Mouse (Mus musculus) limb, embryonic 13.5 days (tissue): Measurements from ENCODE around the gene Ccdc54. TPM values are rescaled to one million over a fixed set of nuclear protein-coding genes. Genes with fewer than 3 reads are reported as not detected.

Source experiments
- ATAC-seq: fragments of 200-750 bp; cut with Nextera tagmentation; 2 replicates; pipeline ENCODE4 v1.8.0; 2017; ENCODE audit warnings: low read depth, moderate number of reproducible peaks, moderate TSS enrichment; ENCODE audit not compliant: low FRiP score
- H3K27ac ChIP-seq: fragments of 300-500 bp; sonication (generic); 2 replicates; pipeline ENCODE4 v1.5.1; 2015; ENCODE audit warnings: inconsistent platforms, mild to moderate bottlenecking, moderate library complexity
- H3K27me3 ChIP-seq: fragments of 300-500 bp; sonication (generic); 2 replicates; pipeline ENCODE4 v1.6.1; 2015; ENCODE audit warnings: mild to moderate bottlenecking, inconsistent platforms
- H3K36me3 ChIP-seq: fragments of 300-500 bp; sonication (generic); 2 replicates; pipeline ENCODE4 v1.6.1; 2015; ENCODE audit warnings: inconsistent platforms, mild to moderate bottlenecking, moderate library complexity
- H3K4me1 ChIP-seq: fragments of 300-500 bp; sonication (generic); 2 replicates; pipeline ENCODE4 v1.6.1; 2015; ENCODE audit warnings: inconsistent platforms
- H3K4me2 ChIP-seq: fragments of 300-500 bp; sonication (generic); replicated peaks from 2 replicates; pipeline ENCODE4 v1.6.1; 2015; ENCODE audit warnings: inconsistent platforms, mild to moderate bottlenecking, moderate library complexity
- H3K4me3 ChIP-seq: fragments of 300-500 bp; sonication (generic); 2 replicates; pipeline ENCODE4 v1.5.1; 2015; ENCODE audit warnings: moderate library complexity, mild to moderate bottlenecking, inconsistent platforms
- H3K9ac ChIP-seq: fragments of 300-500 bp; sonication (generic); 2 replicates; pipeline ENCODE4 v1.6.1; 2015; ENCODE audit warnings: mild to moderate bottlenecking, inconsistent platforms
- H3K9me3 ChIP-seq: fragments of 300-500 bp; sonication (generic); 2 replicates; pipeline ENCODE4 v1.6.1; 2016; ENCODE audit warnings: inconsistent platforms
- WGBS: fragments of 180-500 bp; shearing (Covaris S2); methylation state at CpG from one replicate; pipeline ENCODE4 v1.1.7; 2015; 5-methylcytosine and 5-hydroxymethylcytosine counted together
- polyA plus RNA-seq: library from polyadenylated mRNA; unstranded; fragments of >200 nt; fragmentation: Nextera tagmentation; extraction: Ambion mirVana; gene quantifications from 2 replicates; pipeline ENCODE4 v1.2.1, GENCODE M21; 2015

The Ccdc54 gene
- not detected in 2 replicates for polyA plus RNA-seq

DNA sequence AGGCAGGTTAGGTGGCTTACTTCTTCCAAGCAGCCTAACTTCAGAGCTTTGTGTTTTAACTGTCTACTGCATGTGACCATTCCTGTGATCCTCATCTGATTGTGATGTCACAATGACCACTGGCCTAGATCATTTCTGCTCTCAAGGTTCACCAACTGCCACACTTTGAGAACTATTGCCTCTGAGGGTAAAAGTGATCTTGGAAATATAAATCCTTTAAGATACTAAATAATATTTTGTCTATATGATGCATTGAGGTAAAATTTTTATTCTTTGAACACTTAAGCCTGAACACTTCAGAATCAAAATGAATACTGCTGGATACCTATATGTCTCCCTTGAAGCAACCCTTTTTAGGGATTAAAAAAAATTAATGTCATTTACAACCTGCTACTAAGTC is at the start of gene Ccdc54:
Gene Ccdc54, minus strand, starts transcription at position 101 of the 400 bp plus-strand sequence.
- Histone ChIP-seq H3K9me3 (no peaks in the 10 kb centered on the region), H3K9ac (no peak within 1 kb of the TSS), H3K4me2 (no peak within 1 kb of the TSS), H3K4me1 (no peaks in the 10 kb centered on the region), H3K27me3 (0 out of 2 replicates have a peak, but pooled peaks cover 2% of the 10 kb centered on the region), H3K36me3 (no peaks in the 10 kb centered on the region), H3K27ac (no peak within 1 kb of the TSS), H3K4me3 (no peak within 1 kb of the TSS)
- ATAC-seq: no peak

DNA sequence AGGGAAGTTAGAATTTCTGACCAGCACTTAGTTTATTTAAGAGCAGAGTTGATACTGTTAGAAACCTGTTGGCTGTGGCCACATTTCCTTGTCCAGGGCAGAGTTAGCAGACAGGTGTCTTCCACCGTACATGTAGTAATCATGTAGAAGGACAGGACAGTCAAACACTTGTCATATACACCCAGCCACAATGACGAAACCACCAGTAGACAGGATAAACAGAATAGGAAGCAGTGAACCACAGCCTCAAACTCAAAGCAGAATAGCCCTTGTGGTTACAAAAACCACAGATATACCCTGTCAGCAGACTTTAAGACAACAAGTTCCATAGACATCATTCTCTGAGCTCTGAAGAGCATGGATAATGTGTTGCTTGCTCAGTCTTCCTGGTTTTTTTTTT is 41.6 kb upstream of the Ccdc54 start:
- H3K27me3 ChIP-seq: no peaks in the 10 kb centered on the region
- 90% methylated on average over 2 of the region's 2 CpGs for WGBS
- H3K9me3 ChIP-seq: no peaks in the 10 kb centered on the region
- H3K9ac ChIP-seq: no peak overlapping the region
- no peak for ATAC-seq
- no peak overlapping the region for H3K4me2 ChIP-seq
- no peaks in the 10 kb centered on the region for H3K36me3 ChIP-seq
- no peak overlapping the region for H3K4me3 ChIP-seq
- H3K27ac ChIP-seq: no peak overlapping the region
- H3K4me1 ChIP-seq: peaks cover 13% of the 10 kb centered on the region; the same call in 1 of the 2 replicates

DNA sequence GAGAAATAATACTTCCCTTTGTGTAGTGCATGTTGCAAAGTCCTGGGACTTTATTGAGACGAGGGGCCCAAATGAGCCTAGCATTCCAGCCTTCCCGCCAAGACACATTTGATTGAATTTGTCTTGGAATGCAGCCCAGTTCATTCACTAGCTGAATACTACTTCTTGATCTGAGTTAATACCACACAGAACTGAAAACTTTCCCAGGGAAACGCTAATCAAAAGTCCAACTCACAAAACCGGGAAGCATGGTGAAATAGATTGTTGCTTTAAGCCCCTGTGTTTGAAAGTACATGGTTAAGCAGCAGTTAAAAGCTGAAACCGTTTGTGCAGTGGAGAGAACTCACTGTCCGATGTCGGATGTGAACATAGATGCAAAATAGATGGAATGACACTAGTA is 24.6 kb upstream of the Ccdc54 start:
- Histone ChIP-seq H3K9ac (no peak overlapping the region), H3K36me3 (no peaks in the 10 kb centered on the region), H3K27me3 (no peaks in the 10 kb centered on the region), H3K4me1 (no peaks in the 10 kb centered on the region), H3K4me2 (0 out of 2 replicates have a peak overlapping the region, but pooled peaks have one; percentile 14), H3K4me3 (no peak overlapping the region), H3K9me3 (no peaks in the 10 kb centered on the region), H3K27ac (no peak overlapping the region; the same call in 1 of the 2 replicates)
- peak; percentile 87 for ATAC-seq
- 39% methylated on average over 7 of the region's 7 CpGs for WGBS

DNA sequence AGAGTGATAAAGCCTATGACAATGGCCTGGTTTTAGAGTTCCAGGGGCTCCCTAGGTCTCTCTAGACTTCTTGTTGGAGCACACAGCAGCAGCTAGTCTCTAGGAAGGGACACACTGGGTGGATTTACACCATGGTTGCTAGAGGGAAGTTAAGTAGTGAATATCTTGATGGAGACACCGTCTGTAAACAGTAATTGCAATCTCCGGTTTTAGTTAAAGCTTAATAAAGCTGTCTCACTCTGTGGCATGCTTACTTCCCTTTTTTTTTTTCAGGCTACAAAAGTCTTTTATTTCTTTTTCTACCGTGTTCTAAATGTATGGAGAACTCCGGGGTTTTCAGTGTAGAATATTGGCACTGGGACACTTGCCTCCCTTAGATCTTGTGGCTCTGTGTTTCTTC is 22.0 kb upstream of the Ccdc54 start:
- no peak overlapping the region for H3K9ac ChIP-seq
- no peaks in the 10 kb centered on the region for H3K9me3 ChIP-seq
- H3K27ac ChIP-seq: no peak overlapping the region
- no peak overlapping the region for H3K4me2 ChIP-seq
- 42% methylated on average over 4 of the region's 4 CpGs for WGBS
- H3K4me1 ChIP-seq: no peaks in the 10 kb centered on the region
- no peaks in the 10 kb centered on the region for H3K36me3 ChIP-seq
- no peak for ATAC-seq
- H3K4me3 ChIP-seq: no peak overlapping the region
- H3K27me3 ChIP-seq: no peaks in the 10 kb centered on the region

DNA sequence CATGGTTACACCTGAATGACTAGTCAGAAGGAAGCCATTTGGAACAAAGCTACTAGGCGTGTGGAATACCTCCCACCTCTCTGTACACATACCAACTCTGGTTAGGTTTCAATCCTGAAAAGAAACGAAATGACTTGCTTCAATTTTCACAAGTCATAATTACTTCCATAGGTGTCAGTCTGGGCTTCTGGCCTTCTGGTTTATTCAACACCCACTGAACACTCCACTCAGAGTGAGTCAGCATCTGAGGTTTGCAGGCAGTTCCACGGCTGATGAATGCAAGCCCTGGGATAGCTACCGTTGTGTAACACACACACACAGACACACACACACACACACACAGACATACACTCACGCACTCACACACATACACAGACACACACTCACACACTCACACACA is 19.6 kb upstream of the Ccdc54 start:
- no peak for ATAC-seq
- H3K27ac ChIP-seq: no peak overlapping the region
- no peak overlapping the region for H3K4me2 ChIP-seq
- no peaks in the 10 kb centered on the region for H3K9me3 ChIP-seq
- no peaks in the 10 kb centered on the region for H3K27me3 ChIP-seq
- H3K4me1 ChIP-seq: no peaks in the 10 kb centered on the region
- H3K9ac ChIP-seq: no peak overlapping the region
- H3K4me3 ChIP-seq: no peak overlapping the region
- 63% methylated on average over 5 of the region's 5 CpGs for WGBS
- H3K36me3 ChIP-seq: no peaks in the 10 kb centered on the region

DNA sequence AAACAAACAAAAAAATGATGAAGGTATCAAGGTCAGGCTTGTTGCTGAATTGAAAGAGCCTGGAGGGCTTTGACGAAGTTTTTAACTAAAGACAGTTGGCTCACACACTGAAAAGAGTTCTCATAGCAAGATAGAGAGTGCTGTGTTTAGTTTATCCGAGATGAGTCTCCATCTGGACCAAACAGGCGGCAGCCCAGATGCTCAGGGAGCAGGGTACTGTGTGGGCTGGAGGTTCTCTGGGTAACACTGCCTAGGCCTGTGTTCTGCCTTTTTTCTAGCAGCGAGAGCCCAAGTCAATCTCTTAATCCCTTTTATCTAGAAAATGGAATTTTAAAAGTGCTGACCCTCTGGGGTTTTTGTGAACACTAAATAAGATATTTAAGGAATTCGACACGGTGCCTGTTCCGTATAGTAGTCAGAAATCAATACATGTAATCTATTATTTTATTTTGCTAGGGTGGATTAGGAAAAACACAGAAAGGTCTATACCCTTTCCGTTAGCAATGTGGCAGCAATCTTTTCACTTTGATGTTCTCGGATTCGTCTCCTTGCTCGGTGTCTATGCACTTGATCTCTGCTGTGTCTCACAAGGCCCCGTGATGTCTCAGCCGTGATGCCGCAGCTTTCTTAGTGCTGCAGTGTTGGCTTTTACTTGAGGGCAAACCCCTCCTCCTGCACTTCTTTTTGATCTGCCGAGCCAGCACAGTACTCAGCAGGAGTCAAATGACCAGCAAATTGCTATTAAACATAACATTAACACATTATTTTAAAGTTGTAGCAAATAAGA is 17.0 kb upstream of the Ccdc54 start:
- no peak overlapping the region for H3K4me2 ChIP-seq
- H3K9me3 ChIP-seq: no peaks in the 10 kb centered on the region
- no peaks in the 10 kb centered on the region for H3K36me3 ChIP-seq
- H3K4me3 ChIP-seq: no peak overlapping the region
- no peak overlapping the region for H3K27ac ChIP-seq
- peaks cover 4% of the 10 kb centered on the region; the same call in 1 of the 2 replicates for H3K27me3 ChIP-seq
- 41% methylated on average over 15 of the region's 15 CpGs for WGBS
- ATAC-seq: no peak
- no peaks in the 10 kb centered on the region for H3K4me1 ChIP-seq
- H3K9ac ChIP-seq: no peak overlapping the region

DNA sequence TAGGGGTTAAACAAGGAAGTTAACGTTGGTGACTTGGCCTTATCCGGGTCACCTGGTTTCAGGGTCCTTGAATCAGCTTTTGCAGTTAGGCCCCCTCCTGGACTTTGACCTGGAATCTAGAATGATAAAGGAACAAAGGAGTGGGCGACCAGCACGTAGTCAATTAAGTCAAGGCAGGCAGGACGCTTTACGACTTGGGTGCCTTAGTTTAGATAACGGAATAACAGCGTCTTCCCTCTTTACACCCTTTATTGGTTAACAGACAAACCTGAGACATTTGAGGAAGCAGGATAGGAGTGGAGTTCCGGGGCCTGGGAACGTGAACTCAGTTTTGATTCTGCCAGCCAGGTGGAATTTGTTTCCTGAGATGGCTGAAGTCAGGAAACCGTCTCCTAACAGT is 13.9 kb upstream of the Ccdc54 start:
- Histone ChIP-seq H3K27me3 (peaks cover 4% of the 10 kb centered on the region; the same call in 1 of the 2 replicates), H3K9me3 (no peaks in the 10 kb centered on the region), H3K4me1 (no peaks in the 10 kb centered on the region), H3K4me2 (no peak overlapping the region), H3K9ac (no peak overlapping the region), H3K4me3 (no peak overlapping the region), H3K27ac (no peak overlapping the region), H3K36me3 (no peaks in the 10 kb centered on the region)
- 33% methylated on average over 11 of the region's 11 CpGs for whole genome bisulfite sequencing
- ATAC-seq: no peak

DNA sequence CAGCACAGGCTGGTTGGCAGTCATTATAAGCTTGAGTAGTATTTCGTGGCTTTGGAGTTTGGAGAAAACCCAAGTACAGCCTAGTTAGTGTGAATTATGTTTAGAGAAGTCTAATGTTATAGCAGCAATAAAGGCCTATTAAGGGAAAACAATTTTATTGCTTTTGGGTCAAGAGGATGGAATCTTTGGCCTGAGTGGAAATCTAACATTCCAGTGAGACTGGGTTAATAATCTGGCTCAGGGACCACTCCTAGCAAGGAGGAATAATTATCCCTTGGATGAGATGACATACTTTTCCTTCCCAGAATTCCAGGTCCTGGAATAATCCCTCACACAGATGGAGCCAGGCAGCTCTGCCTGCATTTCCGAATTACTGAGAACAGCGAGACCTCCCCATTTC is 11.0 kb upstream of the Ccdc54 start:
- ATAC-seq: peak; percentile 36; the same call in 1 of the 2 replicates
- Histone ChIP-seq H3K27me3 (peaks cover 4% of the 10 kb centered on the region; the same call in 1 of the 2 replicates), H3K4me3 (no peak overlapping the region), H3K27ac (no peak overlapping the region), H3K36me3 (no peaks in the 10 kb centered on the region), H3K4me1 (no peaks in the 10 kb centered on the region), H3K9me3 (no peaks in the 10 kb centered on the region), H3K9ac (no peak overlapping the region), H3K4me2 (0 out of 2 replicates have a peak overlapping the region, but pooled peaks have one; percentile 7)
- 21% methylated on average over 3 of the region's 3 CpGs for WGBS

DNA sequence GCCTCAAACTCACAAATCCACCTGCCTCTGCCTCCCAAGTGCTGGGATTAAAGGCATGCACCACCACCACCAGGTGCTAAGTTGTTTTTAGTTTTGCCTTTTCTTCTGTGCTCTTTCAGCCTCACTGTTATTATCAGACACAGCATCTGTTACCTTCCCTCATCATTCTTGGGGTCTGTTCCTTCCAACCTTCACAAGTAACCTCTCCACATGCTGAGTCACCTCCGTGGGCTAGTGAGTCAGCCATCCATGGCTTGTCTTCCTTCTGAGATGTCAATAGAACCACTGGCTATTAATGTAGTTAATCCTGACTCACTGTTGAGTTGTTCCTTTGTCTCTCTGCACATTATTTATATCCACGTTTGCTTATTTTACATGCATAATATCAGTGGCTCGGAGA is 9.7 kb upstream of the Ccdc54 start:
- no peaks in the 10 kb centered on the region for H3K36me3 ChIP-seq
- no peaks in the 10 kb centered on the region for H3K4me1 ChIP-seq
- H3K9me3 ChIP-seq: no peaks in the 10 kb centered on the region
- H3K4me2 ChIP-seq: no peak overlapping the region
- WGBS: 86% methylated on average over 3 of the region's 3 CpGs
- H3K4me3 ChIP-seq: no peak overlapping the region
- peaks cover 9% of the 10 kb centered on the region; the same call in 1 of the 2 replicates for H3K27me3 ChIP-seq
- H3K27ac ChIP-seq: no peak overlapping the region
- ATAC-seq: no peak
- H3K9ac ChIP-seq: no peak overlapping the region

DNA sequence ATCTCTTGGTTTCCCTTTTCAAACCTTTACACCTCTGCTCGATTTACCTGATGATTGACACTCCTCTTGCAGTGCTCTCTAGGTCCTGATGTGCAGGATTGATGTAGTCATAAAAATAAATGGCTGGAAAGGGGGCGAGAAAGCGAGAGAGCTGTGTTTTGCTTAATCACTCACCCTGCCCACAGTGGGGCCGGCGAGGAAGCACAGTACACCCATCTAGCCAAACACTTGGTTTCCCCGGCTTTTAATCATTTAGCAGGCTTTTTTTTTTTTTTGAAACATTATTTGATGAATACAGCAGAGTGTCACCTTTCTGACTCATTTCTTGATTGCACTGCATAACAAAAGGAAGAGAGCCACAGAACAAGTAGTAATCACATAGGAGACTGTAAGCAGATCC is 5.7 kb upstream of the Ccdc54 start:
- Histone ChIP-seq H3K9ac (no peak overlapping the region), H3K4me3 (no peak overlapping the region), H3K36me3 (no peaks in the 10 kb centered on the region), H3K27me3 (0 out of 2 replicates have a peak, but pooled peaks cover 4% of the 10 kb centered on the region), H3K4me2 (no peak overlapping the region), H3K9me3 (no peaks in the 10 kb centered on the region), H3K27ac (no peak overlapping the region), H3K4me1 (no peaks in the 10 kb centered on the region)
- 33% methylated on average over 6 of the region's 6 CpGs for WGBS
- ATAC-seq: no peak

DNA sequence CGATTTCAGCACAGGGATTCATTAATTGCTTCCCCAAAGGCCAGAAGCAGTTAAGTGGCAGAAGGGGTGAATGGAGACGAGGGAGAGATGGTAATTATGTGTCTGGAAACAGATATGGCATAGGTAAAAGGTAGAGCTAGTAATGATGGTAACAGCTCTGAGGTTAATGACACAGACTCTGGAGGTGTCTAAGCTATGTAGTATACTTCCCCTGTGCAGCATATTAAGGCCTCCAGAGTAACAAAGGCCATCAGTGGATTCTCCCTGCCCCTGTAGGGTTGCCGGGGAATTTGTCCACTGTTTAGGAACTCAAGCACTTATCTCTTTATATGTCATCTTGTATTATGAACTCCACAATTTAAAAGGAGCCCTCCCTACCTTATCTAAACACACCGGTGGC is 5.2 kb upstream of the Ccdc54 start:
- no peak overlapping the region for H3K4me3 ChIP-seq
- no peaks in the 10 kb centered on the region for H3K36me3 ChIP-seq
- no peak overlapping the region for H3K9ac ChIP-seq
- WGBS: 51% methylated on average over 4 of the region's 4 CpGs
- H3K27ac ChIP-seq: no peak overlapping the region; the same call in 1 of the 2 replicates
- 0 out of 2 replicates have a peak, but pooled peaks cover 4% of the 10 kb centered on the region for H3K27me3 ChIP-seq
- H3K9me3 ChIP-seq: no peaks in the 10 kb centered on the region
- H3K4me1 ChIP-seq: no peaks in the 10 kb centered on the region
- H3K4me2 ChIP-seq: no peak overlapping the region
- no peak for ATAC-seq

DNA sequence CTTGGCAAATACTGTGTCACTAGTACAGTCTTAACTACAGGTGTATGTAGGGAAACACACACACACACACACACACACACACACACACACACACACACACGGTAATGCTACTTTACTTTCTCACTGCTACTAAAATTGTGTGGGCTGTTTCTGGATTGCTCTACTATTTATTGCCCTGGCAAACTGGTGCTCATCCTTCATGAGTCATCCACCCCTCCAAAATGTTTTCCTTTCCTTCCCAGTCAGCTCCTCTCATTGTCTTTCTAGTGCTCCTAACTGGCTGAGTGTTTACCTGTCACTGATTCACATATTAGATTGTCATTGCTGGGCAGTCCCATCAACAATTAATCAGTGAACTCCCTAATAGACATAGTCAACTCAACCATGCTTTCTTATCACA is 3.9 kb upstream of the Ccdc54 start:
- H3K9ac ChIP-seq: no peak overlapping the region
- H3K9me3 ChIP-seq: no peaks in the 10 kb centered on the region
- no peak overlapping the region for H3K4me2 ChIP-seq
- WGBS: 100% methylated on average over 1 of the region's 1 CpGs
- H3K4me3 ChIP-seq: no peak overlapping the region
- H3K27ac ChIP-seq: no peak overlapping the region
- H3K36me3 ChIP-seq: no peaks in the 10 kb centered on the region
- H3K4me1 ChIP-seq: no peaks in the 10 kb centered on the region
- no peak for ATAC-seq
- H3K27me3 ChIP-seq: 0 out of 2 replicates have a peak, but pooled peaks cover 4% of the 10 kb centered on the region
